Mouse (Mus musculus) gastrocnemius, adult 8-10 months (tissue): ENCODE data around the gene Ankdd1b. TPM values are rescaled to one million over a fixed set of nuclear protein-coding genes. Genes with fewer than 3 reads are reported as not detected.
A peak's percentile ranks its signal among the peaks of the same experiment; 100 is the strongest.

ENCODE experiments used
- DNase-seq, 2 experiments: peaks; one replicate each; pipeline ENCODE4 v3.0.0; 2022; ENCODE audit warnings: low spot score in 2 of 2
- total RNA-seq, 4 experiments: library from RNA; stranded (reverse); gene quantifications; 2 replicates each; pipeline ENCODE4 v1.2.4; 2022

Ankdd1b gene
- total RNA-seq, 4 experiments from 2014 or later, result 0.17 to 0.20 TPM; not detected in 2

- no peak for DNase-seq
These were observed 62.2 kb downstream of the Ankdd1b start for GRCm38 (mm10) chr13:96408786-96409185.

GRCm38 (mm10) chr13:96407040-96407439 lies 64.0 kb downstream of the Ankdd1b start:
- DNase-seq, result no peak

- no peak for DNase-seq
These were observed 65.5 kb downstream of the Ankdd1b start for GRCm38 (mm10) chr13:96405518-96405917.

GRCm38 (mm10) chr13:96401251-96401650 lies 69.7 kb downstream of the Ankdd1b start:
- DNase-seq, result no peak

- DNase-seq, result no peak
These were observed 81.7 kb downstream of the Ankdd1b start for GRCm38 (mm10) chr13:96389301-96389700.

- peak; percentile 96 to 98 for DNase-seq
These were observed 82.7 kb downstream of the Ankdd1b start, which contains the start of gene Poc5 for GRCm38 (mm10) chr13:96388042-96388888. TSS of gene Poc5 (plus strand) at chr13:96388294.

- no peak for DNase-seq
These were observed 93.1 kb downstream of the Ankdd1b start for GRCm38 (mm10) chr13:96377883-96378282.

- DNase-seq, result peak; percentile 29 to 39
These were observed 94.1 kb downstream of the Ankdd1b start for GRCm38 (mm10) chr13:96376871-96377270.

GRCm38 (mm10) chr13:96375519-96375918 lies 95.5 kb downstream of the Ankdd1b start:
- DNase-seq, result no peak

Other genes starting within 250 kb of the Ankdd1b start
- 1 to 10 TPM; 5.3 to 6.9 (median 6.1) TPM for gene Poc5, start 82.9 kb downstream of the Ankdd1b start, total RNA-seq
- gene Gm17622, start 19.5 kb upstream of the Ankdd1b start, total RNA-seq, result not detected
- 1 to 10 TPM; 3.3 to 8.9 (median 5.9) TPM for gene Polk, start 71.4 kb upstream of the Ankdd1b start, total RNA-seq
- 10 to 100 TPM; 44.9 to 59.9 (median 46.6) TPM for gene Col4a3bp, start 71.4 kb upstream of the Ankdd1b start, total RNA-seq
- gene Hmgcr, start 199.7 kb upstream of the Ankdd1b start, total RNA-seq, result 1 to 10 TPM; 2.3 to 4.3 (median 3.8) TPM